ENCODE assay signal across 13 mouse cellular contexts in genomic region chr15:91028494-91028893, GRCm38 (mm10). TPM values are rescaled to one million over a fixed set of nuclear protein-coding genes. Genes with fewer than 3 reads are reported as not detected.
DNase-seq lines count a peak whose midpoint lies in the region; ATAC-seq lines count a peak whose summit lies in the region.
"Had no signal": no experiment of that assay in that cellular context is flagged by ENCODE, and none has a peak within 500 bp of the region (broad histone marks: within the 10 kb centered on the region; RNA-seq: fewer than 3 reads in every experiment).

No protein-coding gene starts in this region.

- H3K27me3 ChIP-seq in forebrain, embryonic 13.5 days = no peaks in the 10 kb centered on the region
- H3K27me3 ChIP-seq in forebrain, embryonic 10.5 days (ENCODE audit: poor library complexity, severe bottlenecking) = no peaks in the 10 kb centered on the region
- no peaks in the 10 kb centered on the region for H3K27me3 ChIP-seq in lung, embryonic 16.5 days (ENCODE audit: control insufficient read depth, insufficient read depth, low read depth, low read length)
- no peaks in the 10 kb centered on the region for H3K27me3 ChIP-seq in hindbrain, embryonic 12.5 days
- no peaks in the 10 kb centered on the region for H3K27me3 ChIP-seq in stomach, embryonic 15.5 days (replicated peaks)

- H3K36me3 ChIP-seq in forebrain, embryonic 13.5 days (ENCODE audit: poor library complexity, severe bottlenecking) = peaks cover 16% of the 10 kb centered on the region
- H3K36me3 ChIP-seq in forebrain, embryonic 10.5 days (replicated peaks) = peaks cover 63% of the 10 kb centered on the region
- H3K36me3 ChIP-seq in lung, embryonic 16.5 days (ENCODE audit: control insufficient read depth, insufficient read depth, low read length) = no peaks in the 10 kb centered on the region
- peaks cover 6% of the 10 kb centered on the region; the same call in 1 of the 2 replicates for H3K36me3 ChIP-seq in hindbrain, embryonic 12.5 days
- H3K36me3 ChIP-seq in stomach, embryonic 15.5 days = no peaks in the 10 kb centered on the region
- H3K36me3 ChIP-seq: G1E had no signal

- peak; percentile 53 for ATAC-seq in forebrain, embryonic 13.5 days
- ATAC-seq in lung, embryonic 16.5 days (ENCODE audit: low read depth) = no peak
- ATAC-seq in hindbrain, embryonic 12.5 days (ENCODE audit: low FRiP score) = peak; percentile 52; the same call in 1 of the 2 replicates
- ATAC-seq in stomach, embryonic 15.5 days (ENCODE audit: insufficient read depth, low FRiP score, low read depth) = no peak

- no peak overlapping the region for H3K4me3 ChIP-seq in forebrain, embryonic 13.5 days
- no peak overlapping the region for H3K4me3 ChIP-seq in forebrain, embryonic 10.5 days
- no peak overlapping the region for H3K4me3 ChIP-seq in lung, embryonic 16.5 days (ENCODE audit: low read length)
- H3K4me3 ChIP-seq in hindbrain, embryonic 12.5 days = no peak overlapping the region
- H3K4me3 ChIP-seq in stomach, embryonic 15.5 days (replicated peaks) = no peak overlapping the region

- H3K9ac ChIP-seq in forebrain, embryonic 13.5 days = no peak overlapping the region
- no peak overlapping the region for H3K9ac ChIP-seq in lung, embryonic 16.5 days (ENCODE audit: low read length)
- no peak overlapping the region for H3K9ac ChIP-seq in hindbrain, embryonic 12.5 days
- no peak overlapping the region for H3K9ac ChIP-seq in stomach, embryonic 15.5 days

- H3K9me3 ChIP-seq in forebrain, embryonic 13.5 days (replicated peaks) = no peaks in the 10 kb centered on the region; the same call in 1 of the 2 replicates
- peaks cover 14% of the 10 kb centered on the region for H3K9me3 ChIP-seq in forebrain, embryonic 10.5 days
- H3K9me3 ChIP-seq in lung, embryonic 16.5 days (ENCODE audit: control insufficient read depth, low read length) = no peaks in the 10 kb centered on the region; the same call in 1 of the 2 replicates
- H3K9me3 ChIP-seq in hindbrain, embryonic 12.5 days (replicated peaks) = 0 out of 2 replicates have a peak, but pooled peaks cover 6% of the 10 kb centered on the region
- no peaks in the 10 kb centered on the region for H3K9me3 ChIP-seq in stomach, embryonic 15.5 days

- peak overlapping the region; percentile 66 for H3K27ac ChIP-seq in forebrain, embryonic 13.5 days
- no peak overlapping the region for H3K27ac ChIP-seq in forebrain, embryonic 10.5 days
- H3K27ac ChIP-seq in lung, embryonic 16.5 days (ENCODE audit: low read length) = no peak overlapping the region
- peak overlapping the region; percentile 76 for H3K27ac ChIP-seq in hindbrain, embryonic 12.5 days
- peak overlapping the region; percentile 2; the same call in 1 of the 2 replicates for H3K27ac ChIP-seq in stomach, embryonic 15.5 days

- WGBS in forebrain, embryonic 13.5 days = 77% methylated on average over 10 of the region's 10 CpGs
- WGBS in forebrain, embryonic 10.5 days = 86% methylated on average over 10 of the region's 10 CpGs
- 46% methylated on average over 10 of the region's 10 CpGs for WGBS in lung, embryonic 16.5 days
- 67% methylated on average over 10 of the region's 10 CpGs for WGBS in hindbrain, embryonic 12.5 days
- 38% methylated on average over 10 of the region's 10 CpGs for WGBS in stomach, embryonic 15.5 days

- H3K4me2 ChIP-seq in forebrain, embryonic 13.5 days = no peak overlapping the region
- peak overlapping the region; percentile 18; the same call in 1 of the 2 replicates for H3K4me2 ChIP-seq in lung, embryonic 16.5 days (ENCODE audit: low read depth, low read length)
- no peak overlapping the region for H3K4me2 ChIP-seq in hindbrain, embryonic 12.5 days (replicated peaks)
- peak overlapping the region; percentile 8; the same call in 1 of the 2 replicates for H3K4me2 ChIP-seq in stomach, embryonic 15.5 days
- H3K4me2 ChIP-seq: liver, embryonic 11.5 days had no signal

- DNase-seq in forebrain, embryonic 10.5 days (ENCODE audit: extremely low spot score, low spot score) = no peak
- no peak for DNase-seq in lung, postnatal 4 days
- no peak for DNase-seq in kidney, adult 8-10 months
- no peak for DNase-seq in gastrocnemius, adult 8-10 months (ENCODE audit: low spot score in 2 of 2)
- DNase-seq: cerebellum, postnatal 25 days; kidney, adult 11 months; lung, postnatal 14 days had no signal

- peaks cover 12% of the 10 kb centered on the region for H3K4me1 ChIP-seq in forebrain, embryonic 13.5 days
- peaks cover 5% of the 10 kb centered on the region for H3K4me1 ChIP-seq in forebrain, embryonic 10.5 days
- no peaks in the 10 kb centered on the region for H3K4me1 ChIP-seq in lung, embryonic 16.5 days (replicated peaks; ENCODE audit: control insufficient read depth, insufficient read depth, low read length)
- no peaks in the 10 kb centered on the region for H3K4me1 ChIP-seq in hindbrain, embryonic 12.5 days
- H3K4me1 ChIP-seq in stomach, embryonic 15.5 days = no peaks in the 10 kb centered on the region

RNA-seq across cellular contexts. Expression of gene Kif21a, which starts 21.3 kb away (rescaled TPM):
- 54.9 and 56.4 TPM in 2 replicates for polyA plus RNA-seq in forebrain, embryonic 13.5 days (2015; fragmentation: Nextera tagmentation; extraction: Ambion mirVana)
- polyA plus RNA-seq in forebrain, embryonic 10.5 days (2016; fragmentation: Nextera tagmentation; extraction: Ambion mirVana) = 26.7 and 26.8 TPM in 2 replicates
- polyA plus RNA-seq in lung, embryonic 16.5 days (2015; fragmentation: Nextera tagmentation; extraction: Ambion mirVana) = 6.7 and 7.1 TPM in 2 replicates
- polyA plus RNA-seq in hindbrain, embryonic 12.5 days (2016; fragmentation: Nextera tagmentation; extraction: Ambion mirVana) = 38.6 and 39.7 TPM in 2 replicates
- 16.3 and 18.3 TPM in 2 replicates for polyA plus RNA-seq in stomach, embryonic 15.5 days (2015; fragmentation: Nextera tagmentation; extraction: Ambion mirVana)
- total RNA-seq in gastrocnemius, adult 8-10 months (2022) = 10 to 100 TPM; 17.6 to 26.0 (median 20.8) TPM
- total RNA-seq: G1E had no signal
- polyA plus RNA-seq: G1E had no signal

Comparison
In these comparisons a context has a peak if more than half of its experiments do, and no peak if none do; other contexts are left out.
1. H3K27ac ChIP-seq: peak in forebrain, embryonic 13.5 days (single experiment), hindbrain, embryonic 12.5 days (single experiment) and stomach, embryonic 15.5 days (single experiment); none in forebrain, embryonic 10.5 days (single experiment) and lung, embryonic 16.5 days (single experiment).
2. ATAC-seq: peak in forebrain, embryonic 13.5 days (single experiment) and hindbrain, embryonic 12.5 days (single experiment); none in lung, embryonic 16.5 days (single experiment) and stomach, embryonic 15.5 days (single experiment).
3. H3K4me2 ChIP-seq: peak in lung, embryonic 16.5 days (single experiment) and stomach, embryonic 15.5 days (single experiment); none in forebrain, embryonic 13.5 days (single experiment) and hindbrain, embryonic 12.5 days (single experiment).